Mouse (Mus musculus) lung, postnatal 4 days (tissue): ENCODE results near the gene Mef2b.
A peak's percentile ranks its signal among the peaks of the same experiment; 100 is the strongest.

ENCODE experiments used
- DNase-seq, 2 experiments: peaks; one replicate each; pipeline ENCODE4 v3.0.0; 2021

The Mef2b gene

GRCm38 (mm10) chr8:70181212-70181902 is 41.8 kb downstream of the Mef2b start:
- DNase-seq: no peak

GRCm38 (mm10) chr8:70181903-70182252 is 42.4 kb downstream of the Mef2b start:
- no peak for DNase-seq

- DNase-seq: no peak
Measured at GRCm38 (mm10) chr8:70183194-70183593, 43.7 kb downstream of the Mef2b start.

GRCm38 (mm10) chr8:70188707-70189106 is 49.2 kb downstream of the Mef2b start:
- DNase-seq: no peak

- DNase-seq: no peak
Measured at GRCm38 (mm10) chr8:70193238-70193637, 53.7 kb downstream of the Mef2b start.

- no peak for DNase-seq
Measured at GRCm38 (mm10) chr8:70194191-70194590, 54.7 kb downstream of the Mef2b start.

GRCm38 (mm10) chr8:70195762-70196161 is 56.3 kb downstream of the Mef2b start:
- DNase-seq: no peak

- DNase-seq: no peak
Measured at GRCm38 (mm10) chr8:70197603-70198002, 58.1 kb downstream of the Mef2b start.

GRCm38 (mm10) chr8:70200098-70200681 is 60.7 kb downstream of the Mef2b start:
- DNase-seq: peak; percentile 59 to 80

GRCm38 (mm10) chr8:70201417-70201816 is 61.9 kb downstream of the Mef2b start:
- DNase-seq: no peak

- no peak for DNase-seq
Measured at GRCm38 (mm10) chr8:70203072-70203471, 63.6 kb downstream of the Mef2b start.

- no peak for DNase-seq
Measured at GRCm38 (mm10) chr8:70204757-70205156, 65.2 kb downstream of the Mef2b start.

GRCm38 (mm10) chr8:70208130-70208529 is 68.6 kb downstream of the Mef2b start:
- no peak for DNase-seq

- DNase-seq: peak; percentile 26 to 63
Measured at GRCm38 (mm10) chr8:70210538-70210937, 71.0 kb downstream of the Mef2b start.

- no peak for DNase-seq
Measured at GRCm38 (mm10) chr8:70211275-70211674, 71.8 kb downstream of the Mef2b start.

- no peak for DNase-seq
Measured at GRCm38 (mm10) chr8:70211726-70212111, 72.2 kb downstream of the Mef2b start.

GRCm38 (mm10) chr8:70212112-70213055 is 72.9 kb downstream of the Mef2b start, which contains the start of gene Slc25a42:
TSS of gene Slc25a42 (minus strand) at chr8:70212305.
- peak; percentile 97 to 99 for DNase-seq

GRCm38 (mm10) chr8:70214411-70214810 is 74.9 kb downstream of the Mef2b start:
- DNase-seq: no peak

- no peak for DNase-seq
Measured at GRCm38 (mm10) chr8:70215092-70215491, 75.6 kb downstream of the Mef2b start.

GRCm38 (mm10) chr8:70216161-70216560 is 76.7 kb downstream of the Mef2b start:
- peak; percentile 40 to 80 for DNase-seq

- peak; percentile 81 to 92 for DNase-seq
Measured at GRCm38 (mm10) chr8:70216566-70216965, 77.1 kb downstream of the Mef2b start.
